Mouse (Mus musculus): ENCODE measurements at regions not wholly inside any gene's neighbourhood (a gene's known extent, or its start where the extent isn't known, plus 50 kb on each side); places are given as distances from the start of the nearest gene placed in this dataset.
"Not testable (repeated sequence)": the region's sequence is repeated elsewhere in the genome, so short reads cannot be mapped to it uniquely, and the experiment has no call there.

DNA sequence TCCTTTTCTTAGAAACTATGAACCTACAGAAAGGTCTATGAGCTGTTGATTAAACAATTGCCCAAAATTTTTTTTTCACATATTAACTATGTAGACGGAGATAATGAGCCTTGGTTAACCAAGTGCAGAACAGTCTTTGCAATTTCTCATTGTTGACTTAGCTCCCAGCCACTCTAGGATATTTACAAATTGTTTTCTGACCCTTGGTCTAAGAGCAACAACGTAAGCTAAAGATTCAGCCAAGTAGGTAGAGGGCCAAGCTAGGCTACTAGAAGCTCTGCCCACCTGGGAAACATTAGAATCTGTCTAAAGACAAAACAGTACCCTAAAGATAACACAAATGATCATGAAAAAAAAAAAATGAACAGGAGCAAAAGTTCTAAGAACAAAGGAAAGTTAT, 67.5 kb upstream of the Map9 start:
- DNase-seq: no peak

DNA sequence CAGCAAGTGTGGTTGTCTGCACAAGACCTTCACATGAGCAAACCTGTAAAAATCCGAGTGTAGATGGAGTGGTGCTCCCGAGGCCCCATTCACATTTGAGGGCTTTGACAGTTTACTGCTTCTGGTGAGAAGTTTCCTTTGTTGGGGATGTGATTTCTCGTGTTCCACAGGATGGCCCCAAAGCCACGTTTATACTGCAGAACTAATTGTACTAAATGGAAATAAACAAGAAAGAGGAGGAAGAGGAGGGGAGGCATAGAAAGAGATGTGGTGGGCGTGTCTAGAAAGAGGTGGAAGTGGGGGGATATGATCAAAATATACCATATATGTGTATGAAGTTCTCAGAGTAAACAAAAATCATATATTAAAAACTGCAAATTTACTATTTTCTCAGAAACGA, 68.8 kb upstream of the Map9 start:
- no peak for DNase-seq

DNA sequence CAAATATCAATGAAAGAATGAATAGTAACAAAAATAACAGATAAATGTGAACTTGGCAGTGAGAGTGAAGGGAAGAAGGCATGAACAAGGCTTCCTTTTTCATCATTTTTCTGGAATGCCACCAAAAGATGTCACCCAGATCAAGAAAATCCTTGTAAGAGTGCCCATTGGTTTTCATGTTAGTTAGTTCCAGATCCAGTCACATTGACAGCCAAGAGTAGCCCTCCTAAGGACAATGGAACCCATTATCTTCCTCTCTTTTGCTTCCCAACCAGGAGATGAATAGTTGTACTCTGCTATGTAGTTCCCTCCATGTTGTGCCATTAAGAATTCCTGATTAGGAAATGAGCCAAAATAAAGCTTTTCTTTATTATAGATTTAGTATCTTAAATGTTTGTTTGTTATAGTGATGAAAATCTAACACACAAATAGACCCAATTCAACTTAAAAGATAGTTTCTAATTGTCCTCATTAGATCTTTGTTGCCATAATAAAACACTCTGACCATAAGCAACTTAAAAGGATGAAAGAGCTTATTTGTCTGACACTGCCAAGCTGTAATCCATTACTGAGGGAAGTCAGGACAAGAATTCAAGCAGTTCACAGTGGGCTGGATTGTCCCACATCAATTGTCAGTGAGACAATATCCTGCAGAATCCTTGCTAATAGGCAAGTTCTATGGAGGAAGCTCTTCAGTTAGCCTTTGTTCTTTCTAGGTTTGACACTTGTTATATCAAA, 80.7 kb upstream of the Map9 start:
- no peak for DNase-seq

DNA sequence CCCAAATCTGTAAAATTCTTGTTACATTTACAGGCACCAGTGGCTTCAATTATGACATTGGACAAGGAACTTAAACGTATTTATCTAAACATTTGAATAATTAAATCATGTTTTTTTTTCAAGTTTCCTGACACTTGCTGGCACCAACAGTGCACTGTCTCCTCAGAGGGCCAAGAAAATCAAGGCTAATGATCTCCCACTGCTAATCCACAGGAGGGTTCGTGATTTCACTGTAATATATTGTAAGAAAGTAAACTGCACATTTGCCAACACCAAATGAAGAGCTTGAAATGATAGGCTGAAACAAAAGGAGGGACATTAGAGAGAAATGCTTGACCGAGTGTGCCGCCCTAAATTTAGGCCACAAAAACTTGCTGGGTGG, 82.0 kb upstream of the Map9 start:
- DNase-seq: no peak

DNA sequence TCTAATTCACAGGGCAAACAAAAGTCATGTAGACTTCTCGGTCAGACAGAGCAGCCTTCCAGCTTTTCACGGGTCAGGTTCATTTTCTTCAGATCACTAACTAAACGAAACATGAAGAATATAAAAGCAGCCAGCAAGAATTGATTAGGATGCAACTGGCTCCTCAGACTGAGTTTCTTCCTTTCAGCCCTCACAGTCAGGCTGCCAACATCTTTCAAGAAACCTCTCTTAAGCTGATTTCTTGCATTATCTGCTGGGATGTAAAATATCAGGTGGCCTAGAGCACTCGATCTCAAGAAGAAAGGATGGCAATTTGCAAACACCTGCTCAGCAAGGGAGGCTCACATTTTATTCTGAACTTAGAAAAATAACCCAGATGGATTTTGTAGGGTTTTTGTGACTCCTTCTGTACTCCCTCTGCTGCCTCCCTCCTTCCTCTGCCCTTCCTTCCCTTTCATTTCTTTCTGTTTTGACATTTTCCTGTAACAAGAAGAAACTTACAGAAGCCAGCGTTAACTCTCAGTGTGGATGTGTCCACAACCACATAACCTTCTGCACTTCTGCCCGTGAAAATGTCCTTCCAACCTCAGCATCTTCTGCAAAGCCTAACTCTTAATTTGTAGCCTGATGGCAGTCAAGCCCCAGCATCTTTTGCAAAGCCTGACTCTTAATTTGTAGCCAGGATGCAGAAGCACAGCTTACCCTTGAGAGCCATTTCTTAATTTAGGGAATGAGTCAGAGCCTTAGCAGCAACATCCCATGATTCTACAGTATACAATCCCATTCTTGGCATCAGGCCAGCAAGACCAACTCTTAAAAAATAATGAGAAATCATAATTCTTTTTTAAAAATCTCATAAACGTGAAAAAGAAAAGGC, 82.7 kb upstream of the Map9 start:
- peak; percentile 31 for DNase-seq

DNA sequence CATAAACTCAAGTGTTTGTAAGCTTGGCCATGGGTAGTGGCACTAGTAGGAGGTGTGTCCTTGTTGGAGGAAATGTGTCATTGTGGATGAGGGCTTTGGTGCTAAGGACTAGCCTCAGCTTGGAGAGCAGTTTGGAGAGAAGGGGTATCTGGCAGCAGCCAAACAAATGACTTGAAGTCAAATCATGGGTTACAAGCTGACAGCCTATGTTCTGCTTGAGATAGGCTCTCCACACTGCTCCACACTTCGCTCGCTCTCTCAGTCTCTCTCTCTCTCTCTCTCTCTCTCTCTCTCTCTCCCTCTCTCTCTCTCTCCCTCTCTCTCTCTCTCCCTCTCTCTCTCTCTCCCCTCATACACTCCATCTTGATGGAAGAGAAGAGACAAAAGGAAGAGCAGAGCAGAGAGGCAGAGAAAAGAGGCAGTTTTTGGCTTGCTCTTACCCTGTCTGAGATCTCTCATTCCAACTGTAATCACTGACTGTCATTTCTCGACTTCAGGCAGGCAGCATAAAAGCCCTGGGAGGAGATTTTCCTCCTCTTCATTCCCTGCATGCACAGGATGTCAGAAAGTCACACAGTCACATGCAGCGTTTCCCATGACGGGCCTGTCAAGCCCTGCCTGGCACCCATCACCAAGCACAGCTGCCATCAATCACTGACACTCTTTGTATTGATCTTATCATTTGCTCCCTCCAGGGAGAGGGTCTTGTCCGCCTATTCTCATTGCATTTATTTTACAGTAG, 83.5 kb upstream of the Map9 start:
- DNase-seq: no peak

DNA sequence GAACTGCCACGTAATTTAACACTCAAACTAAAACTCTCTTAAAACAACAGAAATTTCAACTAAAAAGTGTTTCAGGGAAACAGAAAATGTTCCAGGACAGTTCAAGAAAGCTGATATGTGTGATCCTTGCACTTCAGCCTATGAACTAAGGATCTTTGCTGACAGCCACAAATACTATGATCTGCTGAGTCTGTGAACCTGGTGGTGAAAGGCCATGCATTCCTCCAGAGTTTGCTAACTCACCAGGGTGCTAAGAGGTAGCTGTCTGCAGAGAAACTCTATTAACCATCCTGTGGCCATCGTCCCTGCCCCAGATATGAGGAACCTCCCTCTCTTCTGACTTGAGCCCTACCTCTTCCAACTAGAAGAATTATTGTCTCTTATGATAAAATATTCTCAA, 84.3 kb upstream of the Map9 start:
- not testable (repeated sequence) for DNase-seq

DNA sequence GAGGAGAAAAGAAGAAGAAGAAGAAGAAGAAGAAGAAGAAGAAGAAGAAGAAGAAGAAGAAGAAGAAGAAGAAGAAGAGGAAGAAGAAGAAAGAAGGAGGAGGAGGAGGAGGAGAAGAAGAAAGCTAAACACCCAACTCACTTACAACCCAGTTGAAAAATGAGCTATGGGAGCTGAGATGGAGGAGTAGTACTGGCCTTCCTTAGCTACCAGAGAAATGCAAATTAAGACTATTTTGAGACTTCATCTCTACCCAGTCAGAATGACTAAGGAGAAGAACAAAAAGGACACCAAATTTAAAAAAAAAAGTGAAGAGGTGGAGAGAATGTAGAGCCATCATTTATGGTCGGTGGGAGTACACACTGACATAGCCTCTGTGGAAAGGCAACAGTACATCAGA, 85.9 kb upstream of the Map9 start:
- no peak for DNase-seq

DNA sequence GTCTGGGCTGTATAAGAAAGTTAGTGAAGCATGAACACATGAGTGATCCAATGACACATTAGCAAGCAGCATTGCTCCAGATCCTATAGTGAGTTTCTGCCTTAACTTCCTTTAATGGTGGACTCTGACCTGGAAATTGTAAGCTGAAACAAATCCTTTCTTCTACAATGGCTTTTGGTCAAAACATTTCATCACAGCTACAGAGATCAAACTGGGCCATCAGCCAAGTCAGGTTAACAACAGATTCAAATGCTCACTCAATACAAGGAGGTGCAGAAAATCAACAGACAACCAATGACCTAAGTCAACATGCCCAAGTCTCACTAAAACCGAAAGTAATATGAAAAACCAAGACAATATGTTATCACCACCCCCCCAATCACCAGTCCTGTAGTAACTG, 91.9 kb upstream of the Map9 start:
- no peak for DNase-seq

DNA sequence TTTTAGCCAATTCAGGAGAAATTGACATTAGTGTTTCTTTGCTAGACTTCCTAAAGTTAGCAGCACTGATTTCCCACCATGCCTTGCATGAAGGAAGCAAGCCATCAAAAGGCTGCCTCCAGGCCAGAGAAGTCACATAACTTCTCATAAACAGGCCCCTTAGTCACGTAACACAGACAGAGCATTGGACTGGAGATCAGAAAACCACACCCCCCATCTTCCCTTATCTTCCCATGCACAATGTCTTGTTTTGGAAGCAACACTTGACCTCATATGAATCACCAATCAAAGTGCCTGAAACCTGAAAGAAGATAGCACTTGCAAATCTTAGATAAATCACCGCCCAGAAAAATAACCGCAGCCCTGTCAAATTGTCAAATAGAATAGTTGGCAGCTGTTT, 95.9 kb upstream of the Map9 start:
- no peak for DNase-seq

DNA sequence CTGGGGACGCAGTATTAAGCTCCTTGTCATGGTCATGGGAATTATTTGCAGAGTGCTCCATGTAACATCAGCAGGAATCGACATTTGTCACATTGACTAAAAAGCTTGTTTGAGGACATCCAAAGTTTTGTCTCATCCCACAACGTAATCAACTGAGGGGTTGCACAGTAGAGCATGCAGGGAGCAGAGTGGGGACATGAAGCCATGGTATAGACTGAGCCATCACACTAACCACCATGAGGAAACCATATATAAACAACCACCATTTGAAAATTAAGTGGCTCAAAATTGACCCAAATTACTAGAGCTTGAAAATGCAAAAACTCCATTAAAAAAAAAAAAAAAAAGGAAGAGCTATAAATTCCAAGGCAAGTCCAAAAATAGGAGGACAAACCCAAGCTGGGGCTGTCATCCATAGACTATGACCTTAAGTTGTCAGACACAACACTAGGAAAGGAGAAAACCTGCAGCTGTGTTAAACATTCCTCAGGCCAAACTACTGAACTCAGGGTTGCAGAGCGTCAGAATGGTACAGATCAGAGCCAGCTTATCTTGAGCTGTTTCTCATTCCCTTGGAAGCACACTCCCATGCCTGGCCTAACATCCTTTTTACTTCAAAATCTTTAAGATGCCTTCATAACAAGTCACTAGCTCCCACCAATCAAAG, 97.7 kb upstream of the Map9 start:
- no peak for DNase-seq

DNA sequence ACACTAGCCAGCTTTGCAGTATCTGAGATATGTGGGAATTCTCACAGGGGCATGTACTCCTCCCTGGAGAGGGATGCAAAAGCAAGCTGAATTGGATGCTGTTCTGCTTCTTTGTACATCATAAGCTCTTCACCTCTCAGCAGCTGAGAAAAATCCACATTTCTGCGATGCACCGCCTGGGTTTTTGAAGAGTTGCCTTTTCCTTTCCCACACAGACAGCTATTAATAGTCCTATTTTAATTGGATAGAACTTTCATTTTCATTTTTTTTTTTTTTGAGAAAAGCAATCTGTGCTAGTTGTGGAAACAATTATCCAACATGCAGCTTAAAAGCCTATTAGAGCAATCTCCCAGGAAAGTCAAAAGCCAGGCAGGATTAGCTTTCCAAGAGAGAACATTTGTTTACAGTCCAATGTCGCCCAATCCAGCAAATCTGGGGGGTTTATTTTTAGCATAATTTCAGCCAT, 105.2 kb upstream of the Gucy1a1 start:
- peak; percentile 77 for DNase-seq

DNA sequence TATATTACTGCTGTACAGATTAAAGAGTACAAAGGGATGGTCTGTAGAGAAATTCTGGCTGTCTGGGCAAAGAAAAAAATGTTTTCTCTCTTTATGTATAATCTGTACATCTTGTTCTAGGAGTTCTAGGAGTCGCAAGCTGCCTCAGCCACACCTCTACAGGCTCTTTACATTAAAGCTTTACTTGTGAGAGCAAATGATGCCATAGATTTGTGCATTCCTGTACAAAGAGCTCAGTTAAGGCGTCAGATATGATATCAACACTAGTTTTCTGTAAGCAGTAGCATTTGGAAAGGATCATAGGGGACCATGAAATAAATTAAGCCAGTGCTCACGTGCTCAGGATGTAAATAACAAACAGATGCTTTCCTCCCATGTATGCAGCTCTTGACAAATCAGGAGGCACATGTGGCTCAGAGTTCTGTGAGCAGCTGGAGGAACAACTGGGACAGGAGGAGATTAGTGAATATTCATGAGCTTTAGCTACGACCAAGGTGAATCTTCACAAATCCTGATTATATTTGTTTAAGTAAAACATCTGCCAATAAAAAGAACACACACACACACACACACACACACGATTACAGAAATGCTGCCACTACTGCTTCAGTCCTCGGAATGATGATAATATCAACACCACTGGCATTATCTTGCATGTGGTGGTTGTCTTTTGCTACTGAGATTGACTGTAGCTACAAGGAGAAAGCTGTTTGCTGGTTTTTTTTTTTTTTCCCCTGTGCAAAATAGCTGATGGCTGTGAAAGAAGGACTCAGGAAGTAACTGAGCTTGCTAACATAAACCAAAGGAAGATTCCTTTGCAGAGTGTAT, 104.6 kb upstream of the Gucy1a1 start:
- DNase-seq: no peak

DNA sequence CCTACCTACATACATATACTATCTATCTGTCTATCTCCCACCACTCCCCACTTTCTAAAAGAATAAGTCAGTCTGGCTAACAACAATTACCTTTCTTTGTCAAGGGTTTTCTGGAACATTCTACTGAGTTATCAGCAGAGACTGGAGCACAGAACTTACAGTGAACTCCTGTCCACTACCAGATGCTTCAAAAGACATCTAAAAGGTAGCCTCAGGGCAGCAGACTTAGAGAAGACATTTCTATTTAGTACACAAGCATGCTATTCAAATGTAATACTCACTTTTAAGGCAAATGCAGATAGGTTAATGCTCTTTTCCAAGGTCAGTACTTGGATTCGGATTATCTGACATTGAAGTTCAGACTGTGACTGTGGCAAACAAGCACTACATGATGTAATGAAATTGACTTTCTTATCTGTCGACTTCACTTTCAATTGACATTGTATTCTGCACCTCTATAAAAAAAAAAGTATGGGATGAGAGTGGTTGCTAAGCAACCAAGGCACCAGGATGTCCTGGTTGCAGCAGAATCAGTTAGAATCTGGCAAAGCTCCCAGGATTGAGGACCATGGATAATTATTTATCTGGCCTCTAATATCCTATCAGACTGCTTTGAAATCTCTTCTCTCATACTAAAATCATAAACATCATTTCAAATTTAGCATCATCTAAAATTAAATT, 90.9 kb upstream of the Gucy1a1 start:
- no peak for DNase-seq

DNA sequence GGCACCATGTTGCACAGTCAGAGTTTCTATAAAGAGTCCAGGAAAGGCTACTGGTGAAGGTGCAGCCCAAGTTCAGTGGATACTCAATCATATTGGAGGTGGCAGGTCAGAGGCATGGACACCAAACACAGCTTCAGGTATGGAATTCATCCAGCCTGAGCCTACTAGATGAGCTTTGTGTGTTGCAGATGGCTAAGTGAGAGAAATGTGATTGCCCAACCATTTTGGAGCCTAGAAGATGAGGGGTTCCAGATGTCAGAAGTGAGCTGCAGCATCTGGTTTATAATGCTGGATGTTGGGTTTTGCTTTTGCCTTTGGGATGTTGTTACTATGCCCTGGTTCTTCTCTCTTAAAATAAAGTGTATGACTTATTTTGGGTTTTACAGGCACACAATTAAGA, 88.7 kb upstream of the Gucy1a1 start:
- no peak for DNase-seq

DNA sequence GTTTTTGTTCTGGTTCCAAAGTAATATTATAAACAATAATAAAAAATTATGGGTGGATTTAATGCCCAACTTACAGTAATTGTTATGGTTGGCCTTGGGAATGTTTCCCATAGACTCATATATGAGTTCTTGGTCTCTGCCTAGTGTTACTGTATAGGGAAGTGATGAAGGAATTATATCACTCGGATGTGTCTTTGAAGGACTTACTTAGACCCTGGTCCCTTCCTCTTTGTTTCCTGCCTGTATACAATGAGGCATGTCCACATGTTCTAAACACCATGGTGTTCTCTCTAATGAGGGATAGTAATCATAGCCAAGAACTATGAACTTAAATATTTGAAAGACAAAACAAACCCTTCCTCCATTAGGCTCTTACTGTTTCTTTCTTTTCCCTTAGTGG, 77.8 kb upstream of the Gucy1a1 start:
- no peak for DNase-seq

DNA sequence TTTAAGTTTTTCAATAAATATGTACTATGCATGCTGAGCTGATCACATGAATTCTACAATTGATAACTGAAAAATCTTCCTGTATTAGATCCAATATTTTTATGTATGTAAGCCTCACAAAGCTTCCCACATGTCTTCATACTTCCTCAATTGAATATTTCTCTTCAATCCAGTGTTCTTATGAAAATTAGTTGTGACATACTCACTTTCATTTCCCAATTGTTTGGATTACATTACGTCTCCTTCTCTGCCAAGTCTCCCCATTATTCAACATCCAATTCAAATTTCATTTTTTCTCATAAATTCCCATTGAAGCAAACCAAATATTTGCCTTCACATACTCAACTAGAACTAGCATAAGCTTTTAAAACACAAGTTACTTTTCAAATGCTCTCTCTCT, 76.3 kb upstream of the Gucy1a1 start:
- DNase-seq: no peak

DNA sequence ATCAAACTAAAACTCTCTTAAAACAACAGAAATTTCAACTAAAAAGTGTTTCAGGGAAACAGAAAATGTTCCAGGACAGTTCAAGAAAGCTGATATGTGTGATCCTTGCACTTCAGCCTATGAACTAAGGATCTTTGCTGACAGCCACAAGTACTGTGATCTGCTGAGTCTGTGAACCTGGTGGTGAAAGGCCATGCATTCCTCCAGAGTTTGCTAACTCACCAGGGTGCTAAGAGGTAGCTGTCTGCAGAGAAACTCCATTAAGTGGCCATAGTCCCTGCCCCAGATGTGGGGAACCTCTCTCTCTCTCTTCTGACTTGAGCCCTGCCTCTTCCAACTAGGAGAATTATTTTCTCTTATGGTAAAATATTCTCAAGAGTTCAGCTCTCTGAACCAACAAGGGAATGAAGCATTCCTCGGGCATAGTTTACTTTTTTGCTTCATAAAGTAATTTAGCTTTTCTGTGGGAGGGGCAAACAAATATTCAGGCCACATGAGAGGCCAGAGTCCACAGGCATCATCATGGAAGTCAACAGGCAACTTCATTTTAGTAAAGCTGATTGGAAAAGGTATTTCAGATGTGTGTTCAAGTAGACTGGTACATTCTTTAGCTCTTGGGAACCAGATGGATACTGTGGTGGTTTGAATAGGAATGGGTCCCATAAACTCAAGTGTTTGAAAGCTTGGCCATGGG, 73.8 kb upstream of the Gucy1a1 start:
- DNase-seq: not testable (repeated sequence)

DNA sequence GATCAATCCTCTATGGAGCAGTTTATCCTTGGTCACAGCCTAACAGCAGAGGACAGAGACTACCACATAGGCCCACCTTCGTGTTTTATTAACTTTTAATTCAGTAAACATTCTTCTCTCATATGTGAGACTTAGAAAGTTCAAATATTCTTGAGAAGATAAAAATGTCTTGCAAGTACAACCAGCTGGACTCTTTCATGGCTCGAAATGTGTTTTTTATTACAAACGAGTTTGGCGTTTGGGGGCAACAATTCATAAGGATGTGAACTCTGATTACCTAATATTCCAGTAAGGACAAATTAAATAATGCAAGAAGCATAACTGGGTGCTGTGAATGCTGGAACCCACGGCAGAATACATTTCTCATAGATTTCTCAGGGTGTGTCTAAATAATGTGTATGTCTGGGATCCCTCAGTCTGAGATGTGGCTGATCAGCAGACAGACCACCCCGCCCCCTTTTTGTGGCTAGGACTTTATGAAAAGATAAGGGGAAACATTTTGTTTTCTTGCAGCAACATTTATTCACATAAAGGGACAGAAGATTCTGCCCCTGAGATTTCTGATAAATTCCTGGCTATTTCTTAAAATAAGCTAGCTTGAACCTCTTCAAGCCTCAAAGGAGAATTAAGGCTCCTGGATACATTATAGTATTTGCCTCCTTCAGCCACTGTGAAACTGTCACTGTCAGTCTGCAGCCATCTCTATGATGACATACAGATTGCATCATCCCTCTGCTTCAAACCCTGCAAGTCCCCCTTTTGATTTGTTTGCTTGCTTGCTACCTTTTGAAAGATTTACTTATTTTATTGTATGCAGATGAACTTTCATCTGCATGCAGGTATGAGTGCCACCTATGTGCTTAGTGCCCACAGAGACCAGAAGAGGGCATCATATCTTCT, 69.2 kb upstream of the Gucy1a1 start:
- no peak for DNase-seq

DNA sequence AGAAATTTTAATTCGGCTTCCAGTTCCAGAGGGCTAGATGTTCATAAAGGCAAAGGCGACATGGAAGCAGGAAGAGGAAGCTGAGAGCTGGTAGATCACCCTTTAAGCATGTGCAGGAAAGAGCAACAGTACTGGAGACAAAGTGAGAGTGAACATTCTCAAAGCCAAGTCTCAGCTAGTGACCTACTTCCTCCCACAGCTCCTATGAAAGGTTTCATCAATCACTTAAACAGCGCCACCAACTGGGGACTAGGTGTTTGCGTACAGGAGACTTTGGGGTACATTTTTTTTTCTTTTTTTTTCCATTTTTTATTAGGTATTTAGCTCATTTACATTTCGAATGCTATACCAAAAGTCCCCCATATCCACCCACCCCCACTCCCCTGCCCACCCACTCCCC, 61.7 kb upstream of the Gucy1a1 start:
- no peak for DNase-seq

All from layer of hippocampus, adult 9-11 months (tissue).